In genomic region chr17:27032869-27033268, GRCm38 (mm10) we compare ENCODE assay signal across 8 mouse cellular contexts. TPM values are rescaled to one million over a fixed set of nuclear protein-coding genes. Genes with fewer than 3 reads are reported as not detected.
DNase-seq lines count a peak whose midpoint lies in the region; ATAC-seq and TF ChIP-seq lines count a peak whose summit lies in the region.

No protein-coding gene starts in this region.

- ATAC-seq in CD4-positive, CD25-positive, alpha-beta regulatory T cell, adult 4 months, result no peak
- peak; percentile 62; the same call in 1 of the 2 replicates for ATAC-seq in hindbrain, embryonic 16.5 days
- ATAC-seq in midbrain, embryonic 11.5 days (ENCODE audit: low FRiP score), result peak; percentile 60

- peak; percentile 93 for TF ChIP-seq CTCF in gastrocnemius, adult 2 months (IDR thresholded peaks at IDR 0.05)

- H3K4me3 ChIP-seq in gastrocnemius, adult 2 months, result peak overlapping the region; percentile 35; the same call in 1 of the 2 replicates
- H3K4me3 ChIP-seq in hindbrain, embryonic 16.5 days (ENCODE audit: low read length), result no peak overlapping the region
- H3K4me3 ChIP-seq in midbrain, embryonic 11.5 days (ENCODE audit: low read depth, low read length), result no peak overlapping the region

- H3K4me2 ChIP-seq in hindbrain, embryonic 16.5 days (ENCODE audit: low read length), result no peak overlapping the region
- no peak overlapping the region for H3K4me2 ChIP-seq in midbrain, embryonic 11.5 days

- H3K27ac ChIP-seq in gastrocnemius, adult 2 months, result no peak overlapping the region
- H3K27ac ChIP-seq in hindbrain, embryonic 16.5 days (ENCODE audit: low read depth, low read length), result no peak overlapping the region
- H3K27ac ChIP-seq in midbrain, embryonic 11.5 days (ENCODE audit: low read depth, low read length), result no peak overlapping the region

- H3K4me1 ChIP-seq in hindbrain, embryonic 16.5 days (ENCODE audit: control insufficient read depth, insufficient read depth, low read depth, low read length), result no peaks in the 10 kb centered on the region
- peaks cover 1% of the 10 kb centered on the region; the same call in 1 of the 2 replicates for H3K4me1 ChIP-seq in midbrain, embryonic 11.5 days (ENCODE audit: control insufficient read depth, insufficient read depth, low read length)

- H3K9ac ChIP-seq in hindbrain, embryonic 16.5 days (ENCODE audit: low read depth, low read length), result no peak overlapping the region
- H3K9ac ChIP-seq in midbrain, embryonic 11.5 days (ENCODE audit: low read length), result no peak overlapping the region

- no peaks in the 10 kb centered on the region for H3K9me3 ChIP-seq in hindbrain, embryonic 16.5 days (ENCODE audit: control insufficient read depth, low read length)
- H3K9me3 ChIP-seq in midbrain, embryonic 11.5 days (ENCODE audit: control insufficient read depth, low read length), result no peaks in the 10 kb centered on the region

- H3K36me3 ChIP-seq in hindbrain, embryonic 16.5 days (ENCODE audit: control insufficient read depth, insufficient read depth, low read length), result no peaks in the 10 kb centered on the region
- no peaks in the 10 kb centered on the region for H3K36me3 ChIP-seq in midbrain, embryonic 11.5 days (ENCODE audit: control insufficient read depth, insufficient read depth, low read length)

- intact Hi-C loops in gastrocnemius, adult 2 months (cut with DNase I), result loop anchor here (1.0 to 5.0 kb wide), 4 partner anchors 54 to 488 kb away; partner anchors contain the start of genes Grm4 and Lemd2
- intact Hi-C loops in left cerebral cortex, postnatal 14 days (cut with DNase I), result loop anchor here (2.0 kb wide), 2 partner anchors 88 to 488 kb away; partner anchors contain the start of gene Grm4

- WGBS in hindbrain, embryonic 16.5 days, result under 1% methylated on average over 14 of the region's 14 CpGs
- 4% methylated on average over 14 of the region's 14 CpGs for WGBS in midbrain, embryonic 11.5 days

- no peaks in the 10 kb centered on the region for H3K27me3 ChIP-seq in hindbrain, embryonic 16.5 days (replicated peaks; ENCODE audit: control insufficient read depth, insufficient read depth, low read length)
- no peaks in the 10 kb centered on the region for H3K27me3 ChIP-seq in midbrain, embryonic 11.5 days (ENCODE audit: control insufficient read depth, insufficient read depth, low read length)

- peak; percentile 85 for DNase-seq in CD4-positive, CD25-positive, alpha-beta regulatory T cell, adult 2 months (ENCODE audit: low read depth, low spot score)
- peak; percentile 91 to 93 for DNase-seq in cerebellum, postnatal 10 days
- DNase-seq in gastrocnemius, adult 2 months, result peak; percentile 80
- DNase-seq in left cerebral cortex, postnatal 14 days (ENCODE audit: low spot score in 2 of 2), result peak; percentile 65 to 77
- peak; percentile 99 for DNase-seq in midbrain, embryonic 11.5 days (ENCODE audit: low spot score, missing footprints)
- DNase-seq in spleen, adult 18-20 months, result peak; percentile 57 to 83

RNA-seq across cellular contexts. Expression of gene Bak1, which starts 4.1 kb away (rescaled TPM):
- polyA plus RNA-seq in CD4-positive, CD25-positive, alpha-beta regulatory T cell, adult 4 months (2017; shearing (Covaris generic)), result 1 to 10 TPM; 3.2 to 4.8 TPM
- total RNA-seq in gastrocnemius, adult 2 months (2021), result 10 to 100 TPM; 15.5 to 20.1 TPM
- 4.0 and 4.1 TPM in 2 replicates for polyA plus RNA-seq in hindbrain, embryonic 16.5 days (2015; fragmentation: Nextera tagmentation; extraction: Ambion mirVana)
- total RNA-seq in left cerebral cortex, postnatal 14 days (2021), result 10 to 100 TPM; 25.3 to 25.4 TPM
- 8.0 and 8.9 TPM in 2 replicates for polyA plus RNA-seq in midbrain, embryonic 11.5 days (2014; fragmentation: Nextera tagmentation; extraction: Ambion mirVana)

RNA-seq across cellular contexts. Expression of gene Itpr3, which starts 24.2 kb away (rescaled TPM):
- polyA plus RNA-seq in CD4-positive, CD25-positive, alpha-beta regulatory T cell, adult 4 months (2017; shearing (Covaris generic)), result 1 to 10 TPM; 8.2 to 8.6 TPM
- 1 to 10 TPM; 1.9 to 2.1 TPM for total RNA-seq in gastrocnemius, adult 2 months (2021)
- polyA plus RNA-seq in hindbrain, embryonic 16.5 days (2015; fragmentation: Nextera tagmentation; extraction: Ambion mirVana), result 0.84 and 0.94 TPM in 2 replicates
- 1 to 10 TPM; 2.2 to 2.4 TPM for total RNA-seq in left cerebral cortex, postnatal 14 days (2021)
- polyA plus RNA-seq in midbrain, embryonic 11.5 days (2014; fragmentation: Nextera tagmentation; extraction: Ambion mirVana), result 0.59 and 0.72 TPM in 2 replicates

RNA-seq across cellular contexts. Expression of gene Zbtb9, which starts 59.9 kb away (rescaled TPM):
- polyA plus RNA-seq in CD4-positive, CD25-positive, alpha-beta regulatory T cell, adult 4 months (2017; shearing (Covaris generic)), result 10 to 100 TPM; 11.5 to 15.6 TPM
- under 1 TPM; 0.17 to 0.41 TPM for total RNA-seq in gastrocnemius, adult 2 months (2021)
- 13.0 and 15.6 TPM in 2 replicates for polyA plus RNA-seq in hindbrain, embryonic 16.5 days (2015; fragmentation: Nextera tagmentation; extraction: Ambion mirVana)
- 10 to 100 TPM; 16.1 to 16.3 TPM for total RNA-seq in left cerebral cortex, postnatal 14 days (2021)
- 13.4 and 13.6 TPM in 2 replicates for polyA plus RNA-seq in midbrain, embryonic 11.5 days (2014; fragmentation: Nextera tagmentation; extraction: Ambion mirVana)
